Mouse (Mus musculus) c-Kit-negative CD71-positive TER-119-positive erythroid progenitor cells, embryonic 14.5 days (primary cell): ENCODE measurements around the gene Ets1.

Source experiments
- DNase-seq: peaks from one replicate; pipeline ENCODE4 v3.0.0-alpha.2; 2013; ENCODE audit warnings: low read depth, low spot score

Gene Ets1

GRCm38 (mm10) chr9:32635627-32636385 is at the start of gene Ets1:
Gene Ets1 (plus strand): TSS chr9:32636221.
- no peak for DNase-seq

- DNase-seq = peak; percentile 56
Measured at GRCm38 (mm10) chr9:32589900-32590299, 46.1 kb upstream of the Ets1 start.

GRCm38 (mm10) chr9:32590571-32590970 is 45.5 kb upstream of the Ets1 start:
- no peak for DNase-seq

DNA sequence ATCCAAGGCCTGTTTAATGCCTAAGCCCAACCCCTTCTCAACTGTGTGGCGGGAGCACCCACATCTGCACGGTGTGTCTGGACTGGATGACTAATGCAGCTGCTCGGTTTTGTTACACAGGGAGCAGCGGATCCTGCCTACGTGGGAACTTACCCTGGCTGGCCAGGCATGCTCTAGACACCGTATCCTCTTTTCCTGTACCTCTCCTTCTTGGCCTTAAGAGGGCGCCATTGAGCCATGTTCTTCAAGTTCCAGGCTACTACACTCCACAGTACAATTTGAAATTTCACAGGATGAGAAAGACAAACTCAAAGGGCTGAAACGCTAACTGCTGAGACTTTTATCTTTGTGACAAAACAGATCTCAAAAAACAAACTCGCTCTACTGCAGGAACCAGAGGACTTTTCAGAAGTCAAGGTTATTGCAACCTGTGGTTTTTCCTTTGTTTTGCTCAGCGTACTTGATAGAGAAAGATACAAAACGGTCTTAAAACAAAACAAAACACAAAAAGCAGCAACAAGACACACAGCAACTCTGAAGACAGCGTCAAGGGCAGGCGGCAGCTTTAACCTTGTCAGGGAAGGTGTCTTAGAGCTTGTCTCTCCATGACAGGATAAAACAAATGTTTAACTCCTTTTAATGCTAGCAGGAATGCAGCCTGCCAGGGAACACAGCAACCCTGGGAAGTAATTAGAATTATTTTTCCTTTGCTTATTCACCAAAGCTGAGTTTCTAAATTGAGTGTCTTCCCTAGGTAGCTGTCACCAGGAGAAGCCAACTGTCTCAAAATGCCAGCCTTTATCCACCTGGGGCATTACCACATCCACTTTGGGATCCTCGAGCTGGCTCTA is 44.1 kb upstream of the Ets1 start:
- DNase-seq = peak; percentile 64

GRCm38 (mm10) chr9:32592583-32592890 is 43.5 kb upstream of the Ets1 start:
- DNase-seq = no peak

DNA sequence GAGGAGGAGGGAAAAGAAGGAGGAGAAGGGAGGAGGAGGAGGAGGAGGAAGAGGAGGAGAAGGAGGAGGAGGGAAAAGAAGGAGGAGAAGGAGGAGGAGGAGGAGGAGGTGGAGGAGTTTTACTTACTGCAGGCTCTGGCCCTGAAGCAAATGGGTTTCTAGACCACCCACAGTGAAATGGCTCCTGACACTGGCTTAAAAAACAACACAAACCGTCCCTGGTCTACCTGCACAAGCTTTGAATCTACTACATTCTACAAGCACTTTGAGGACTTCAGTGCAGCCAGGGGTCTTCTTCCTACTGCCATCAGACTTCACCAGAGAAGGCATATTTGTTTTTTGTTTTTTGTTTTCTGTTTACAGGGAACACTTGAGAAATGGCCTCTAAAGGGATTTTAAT is 42.2 kb upstream of the Ets1 start:
- DNase-seq = no peak

DNA sequence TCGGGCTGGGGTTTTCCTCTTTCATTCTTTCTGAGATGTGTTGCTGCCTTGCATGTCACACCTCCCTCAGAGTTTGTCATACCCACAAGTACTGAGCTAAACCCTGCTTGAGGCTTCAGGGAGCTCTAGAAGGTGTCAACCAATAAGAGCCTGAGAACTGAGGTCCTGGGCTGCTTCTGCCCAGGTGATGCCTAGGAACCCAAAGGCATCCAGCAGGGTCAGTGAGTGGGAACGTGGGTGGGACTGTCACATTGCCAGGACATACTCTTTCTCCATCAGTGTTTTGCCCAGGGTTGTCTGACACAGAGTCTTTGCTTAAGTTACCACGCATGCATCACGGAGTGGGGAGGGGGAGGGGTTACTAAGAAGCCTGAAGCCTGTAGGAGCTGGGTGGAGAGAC is 41.7 kb upstream of the Ets1 start:
- DNase-seq = no peak

DNA sequence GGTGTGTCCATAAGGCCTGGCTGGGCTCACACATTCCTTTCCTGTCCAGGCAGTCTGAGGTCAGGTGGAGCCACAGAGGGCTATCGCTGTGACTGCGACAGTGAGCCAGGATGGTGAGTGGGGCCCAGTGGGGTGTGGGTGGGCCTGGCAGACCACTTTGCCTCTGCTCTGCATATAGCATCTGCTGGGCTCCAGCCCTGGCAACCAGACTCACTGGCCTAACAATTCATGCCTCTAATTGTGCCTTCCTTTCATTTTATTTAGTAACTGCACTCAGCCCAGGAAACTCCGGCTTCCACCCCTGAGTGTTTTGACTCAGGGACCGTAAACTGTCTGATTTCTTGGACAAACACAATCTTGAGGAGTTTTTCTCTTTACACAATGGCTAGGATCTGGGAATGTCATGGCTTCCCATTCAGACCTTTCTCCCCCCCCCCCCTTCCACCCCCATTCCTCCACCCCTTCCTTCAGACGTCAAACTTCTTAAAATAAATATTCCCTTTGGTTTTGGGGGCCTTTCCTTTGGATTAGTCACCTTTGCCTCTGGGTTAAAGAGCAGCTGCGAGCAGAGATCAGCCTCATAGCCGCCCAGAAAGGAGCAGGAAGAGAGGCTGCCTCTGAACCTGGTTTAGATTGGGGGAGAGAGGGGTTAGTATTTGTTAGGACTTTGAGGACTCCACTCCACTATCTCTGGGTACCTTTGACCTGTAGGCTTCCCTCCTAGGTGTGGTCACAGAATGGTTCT is 40.8 kb upstream of the Ets1 start:
- no peak for DNase-seq

DNA sequence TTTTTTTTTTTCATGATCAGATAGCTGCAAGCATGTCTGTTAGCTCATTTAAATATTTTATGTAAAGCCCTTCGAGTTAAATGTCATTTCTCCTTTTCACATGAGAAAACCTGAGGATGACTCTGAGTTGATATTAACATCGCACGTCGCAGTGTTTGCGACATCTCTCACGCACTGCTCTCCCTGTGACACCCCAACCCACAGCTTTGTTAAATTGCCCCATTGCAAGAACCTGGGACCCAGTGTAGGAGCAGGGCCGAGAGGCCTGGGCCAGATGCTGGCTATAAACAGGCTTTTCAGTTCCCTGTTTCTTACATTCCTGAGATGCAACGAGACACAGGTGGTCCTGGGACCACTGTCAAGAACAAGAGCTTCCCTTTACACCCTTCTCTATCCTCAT is 39.7 kb upstream of the Ets1 start:
- no peak for DNase-seq

DNA sequence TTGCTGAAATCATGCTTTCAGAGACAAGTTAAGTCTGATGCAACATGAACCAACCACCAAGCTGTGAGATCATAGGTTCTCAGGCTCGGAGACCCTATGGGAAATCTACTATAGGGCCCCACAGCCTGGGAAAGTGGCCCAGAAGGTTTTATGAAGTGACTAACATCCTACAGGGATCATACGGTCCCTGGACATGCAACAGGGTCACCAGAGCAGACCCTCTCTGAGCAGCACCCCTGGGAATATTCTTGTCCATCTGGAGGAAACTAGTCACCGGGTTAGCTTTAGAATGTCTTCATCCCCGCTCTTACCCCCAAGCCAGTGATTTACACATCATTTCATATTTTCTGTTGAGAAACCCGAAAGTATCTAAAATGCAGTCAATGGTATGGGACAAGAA is 34.1 kb upstream of the Ets1 start:
- DNase-seq = no peak

DNA sequence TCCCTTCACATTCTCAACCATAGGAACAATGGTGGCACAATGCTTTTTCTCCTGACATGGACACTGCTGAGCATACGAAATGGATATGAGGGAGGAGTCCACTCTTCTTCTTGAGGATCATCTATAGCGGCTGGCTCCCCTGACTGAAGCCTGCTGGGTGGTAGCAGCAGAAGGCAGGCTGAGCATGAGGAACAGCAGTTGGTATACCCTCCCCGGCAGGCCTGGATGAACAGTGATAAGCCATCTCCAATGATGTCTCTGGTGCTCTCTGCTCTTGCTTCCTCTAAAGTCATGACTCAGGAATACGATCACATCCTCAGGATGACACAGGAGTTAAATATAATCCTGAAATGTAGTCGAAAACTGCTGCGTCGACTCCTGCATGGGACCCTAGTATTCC is 32.9 kb upstream of the Ets1 start:
- DNase-seq = no peak

GRCm38 (mm10) chr9:32607218-32607617 is 28.8 kb upstream of the Ets1 start:
- DNase-seq = peak; percentile 71

- DNase-seq = no peak
Measured at GRCm38 (mm10) chr9:32608831-32609610, 27.0 kb upstream of the Ets1 start.

GRCm38 (mm10) chr9:32610218-32610617 is 25.8 kb upstream of the Ets1 start:
- no peak for DNase-seq

DNA sequence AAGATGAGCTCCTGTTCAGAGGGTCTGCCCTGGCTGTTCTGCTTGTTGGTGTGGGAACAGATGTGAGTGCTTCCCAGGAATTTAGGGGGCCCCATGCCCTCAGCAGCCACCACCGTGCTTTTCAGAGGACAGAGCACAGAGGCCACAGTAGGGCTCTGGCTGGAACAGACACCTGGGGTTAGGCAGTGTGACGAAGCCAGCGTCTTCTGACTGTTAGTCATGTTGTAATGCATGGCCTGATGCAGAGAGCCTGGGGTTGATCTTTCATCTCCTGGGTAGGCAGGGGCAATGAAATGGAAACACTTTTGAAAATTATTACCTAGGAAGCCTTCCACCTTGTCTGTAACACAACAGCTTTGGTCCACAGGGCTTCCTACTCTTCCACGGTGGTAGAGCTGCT is 25.4 kb upstream of the Ets1 start:
- no peak for DNase-seq

GRCm38 (mm10) chr9:32611340-32611739 is 24.7 kb upstream of the Ets1 start:
- no peak for DNase-seq

DNA sequence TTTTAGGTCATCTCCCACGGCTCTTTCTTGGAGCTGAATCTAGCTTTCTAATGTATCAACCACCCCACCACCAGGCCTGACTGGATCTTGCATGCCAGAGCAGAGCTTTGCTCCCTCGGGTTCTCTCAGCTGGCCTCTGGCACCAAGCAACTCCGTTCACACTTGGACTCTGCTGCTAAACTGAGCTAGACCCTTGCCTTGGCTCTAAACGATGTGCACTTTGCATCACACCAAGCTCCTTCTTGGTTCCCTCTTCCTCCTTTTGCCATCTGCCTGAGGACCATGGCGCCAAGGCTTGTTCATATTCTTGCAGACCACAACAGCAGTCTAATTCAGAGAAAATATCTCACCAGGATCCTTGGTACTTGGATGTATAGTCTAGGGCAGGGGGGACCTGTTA is 23.6 kb upstream of the Ets1 start:
- no peak for DNase-seq

GRCm38 (mm10) chr9:32612861-32613421 is 23.1 kb upstream of the Ets1 start:
- no peak for DNase-seq

- no peak for DNase-seq
Measured at GRCm38 (mm10) chr9:32614191-32614590, 21.8 kb upstream of the Ets1 start.

GRCm38 (mm10) chr9:32615461-32615860 is 20.6 kb upstream of the Ets1 start:
- DNase-seq = no peak

DNA sequence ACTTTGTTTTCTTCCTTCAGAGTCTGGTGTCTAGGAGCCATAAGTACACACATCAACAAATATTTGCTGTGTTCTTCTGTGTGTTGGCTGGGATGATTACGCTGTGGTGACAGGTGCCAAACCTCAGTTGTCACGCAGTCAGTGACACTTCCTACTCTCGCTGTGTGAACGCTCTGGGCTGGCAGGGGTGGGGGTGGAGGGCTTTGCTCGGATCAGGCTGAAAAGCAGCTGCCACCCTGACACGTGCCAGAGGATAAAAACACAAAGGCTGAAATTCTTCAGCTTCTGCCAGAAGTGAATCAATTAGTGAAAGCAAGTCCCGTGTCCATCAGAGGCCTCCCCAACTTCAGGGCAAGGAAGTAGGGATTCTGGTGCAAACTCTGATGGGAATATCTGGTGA is 20.0 kb upstream of the Ets1 start:
- DNase-seq = no peak
